ENCODE assay signal across 8 mouse cellular contexts in the genomic region with DNA sequence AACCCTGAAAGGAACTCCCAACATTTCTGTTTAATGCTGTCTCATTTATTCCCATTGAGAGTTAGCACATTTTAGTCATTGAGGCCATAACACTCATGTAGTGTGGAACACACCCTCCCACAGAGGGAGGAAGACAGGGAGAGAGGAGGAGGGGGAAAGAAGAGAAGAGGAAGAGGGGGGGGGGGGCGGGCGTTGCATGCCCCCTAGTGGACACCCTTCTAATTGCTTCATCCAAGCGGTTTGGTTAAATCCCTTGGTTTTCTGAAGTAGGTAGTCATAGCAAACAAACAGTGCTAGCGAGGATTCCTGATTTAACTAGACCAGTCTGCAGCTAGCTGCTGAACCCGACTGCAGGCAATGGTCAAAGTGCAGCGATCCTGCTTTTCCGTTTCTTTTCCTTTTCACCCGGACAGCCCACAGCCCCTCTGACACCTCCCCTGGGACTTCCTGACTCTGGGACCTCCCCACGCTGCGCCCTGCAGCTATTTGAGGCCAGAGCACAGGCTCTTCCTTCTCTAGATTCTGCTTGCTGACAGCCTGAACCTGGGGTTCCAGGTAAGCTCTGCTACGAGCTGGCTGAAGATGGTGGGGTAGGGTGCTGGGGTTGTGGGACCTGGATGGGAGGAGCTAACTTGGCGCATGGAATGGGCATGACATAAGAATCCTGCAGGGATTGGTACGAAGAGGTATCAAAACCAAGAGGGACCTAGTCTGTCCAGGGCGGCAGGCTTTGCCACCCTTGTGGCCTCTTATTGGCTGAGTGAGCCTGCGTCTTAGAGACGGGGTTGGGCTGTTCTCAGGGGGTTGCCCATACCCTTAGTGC. TPM values are rescaled to one million over a fixed set of nuclear protein-coding genes. Genes with fewer than 3 reads are reported as not detected.
A peak's percentile ranks its signal among the peaks of the same experiment; 100 is the strongest.
DNase-seq lines count a peak whose midpoint lies in the region; ATAC-seq and TF ChIP-seq lines count a peak whose summit lies in the region.

A gene (plus strand): TSS at position 221 of the 823 bp plus-strand sequence.

- H3K36me3 ChIP-seq in intestine, embryonic 15.5 days, result no peaks in the 10 kb centered on the region
- H3K36me3 ChIP-seq in liver, postnatal 0 days (replicated peaks; ENCODE audit: insufficient read depth, low read length), result no peaks in the 10 kb centered on the region
- H3K36me3 ChIP-seq in neural tube, embryonic 13.5 days, result no peaks in the 10 kb centered on the region

- peak within 1 kb of the TSS; percentile 52 for H3K4me2 ChIP-seq in intestine, embryonic 15.5 days (replicated peaks)
- H3K4me2 ChIP-seq in liver, postnatal 0 days (ENCODE audit: low read depth, low read length), result peak within 1 kb of the TSS; percentile 79
- peak within 1 kb of the TSS; percentile 42 for H3K4me2 ChIP-seq in neural tube, embryonic 13.5 days

- peak within 1 kb of the TSS; percentile 20 for H3K4me3 ChIP-seq in intestine, embryonic 15.5 days (replicated peaks)
- peak within 1 kb of the TSS; percentile 42 for H3K4me3 ChIP-seq in liver, postnatal 0 days (ENCODE audit: low read depth, low read length)
- peak within 1 kb of the TSS; percentile 19; the same call in 1 of the 2 replicates for H3K4me3 ChIP-seq in neural tube, embryonic 13.5 days

- 44% methylated on average over 14 of the region's 16 CpGs for WGBS in intestine, embryonic 15.5 days
- 16% methylated on average over 16 of the region's 16 CpGs for WGBS in liver, postnatal 0 days (ENCODE audit: insufficient replicate concordance)
- WGBS in neural tube, embryonic 13.5 days, result 40% methylated on average over 16 of the region's 16 CpGs

- no peak within 1 kb of the TSS for H3K27ac ChIP-seq in intestine, embryonic 15.5 days
- H3K27ac ChIP-seq in liver, postnatal 0 days (ENCODE audit: low read depth), result peak within 1 kb of the TSS; percentile 49
- no peak within 1 kb of the TSS for H3K27ac ChIP-seq in neural tube, embryonic 13.5 days (replicated peaks)

- no peak for TF ChIP-seq POLR2A in brain, embryonic 14.5 days (IDR thresholded peaks at IDR 0.05; ENCODE audit: borderline replicate concordance, extremely low read depth, insufficient read depth, insufficient read length, poor library complexity, severe bottlenecking)

- peak; percentile 65 for ATAC-seq in granulocyte monocyte progenitor cell, adult 5-6 weeks (replicated peaks; ENCODE audit: poor library complexity, severe bottlenecking)
- peak; percentile 54 for ATAC-seq in intestine, embryonic 15.5 days
- no peak for ATAC-seq in liver, postnatal 0 days
- ATAC-seq in neural tube, embryonic 13.5 days (ENCODE audit: low read depth), result peak; percentile 23; the same call in 1 of the 2 replicates

- H3K9ac ChIP-seq in intestine, embryonic 15.5 days, result no peak within 1 kb of the TSS
- H3K9ac ChIP-seq in liver, postnatal 0 days (replicated peaks), result peak within 1 kb of the TSS; percentile 49; the same call in 1 of the 2 replicates
- H3K9ac ChIP-seq in neural tube, embryonic 13.5 days, result no peak within 1 kb of the TSS

- TF ChIP-seq EP300 in liver, postnatal 0 days (IDR thresholded peaks at IDR 0.05; ENCODE audit: low read depth), result no peak

- peak; percentile 8 for DNase-seq in cerebellum, postnatal 14 days
- DNase-seq in cerebellum, adult 8-10 months, result no peak
- peak; percentile 2 for DNase-seq in brain, embryonic 14.5 days (ENCODE audit: low read depth)
- DNase-seq in liver, postnatal 0 days, result peak; percentile 51
- peak; percentile 72 for DNase-seq in thymus, postnatal 25 days

- TF ChIP-seq CTCF in brain, embryonic 14.5 days (IDR thresholded peaks at IDR 0.05; ENCODE audit: borderline replicate concordance, extremely low read depth, insufficient read depth, insufficient read length), result peak; percentile 27; the same call in 1 of the 2 replicates
- TF ChIP-seq CTCF in liver, postnatal 0 days (IDR thresholded peaks at IDR 0.05; ENCODE audit: low read depth), result peak; percentile 68

- no peaks in the 10 kb centered on the region for H3K27me3 ChIP-seq in intestine, embryonic 15.5 days (replicated peaks)
- H3K27me3 ChIP-seq in liver, postnatal 0 days (ENCODE audit: insufficient read depth, low read length), result no peaks in the 10 kb centered on the region
- no peaks in the 10 kb centered on the region for H3K27me3 ChIP-seq in neural tube, embryonic 13.5 days

- H3K9me3 ChIP-seq in intestine, embryonic 15.5 days, result no peaks in the 10 kb centered on the region
- H3K9me3 ChIP-seq in liver, postnatal 0 days (ENCODE audit: low read length), result no peaks in the 10 kb centered on the region
- no peaks in the 10 kb centered on the region for H3K9me3 ChIP-seq in neural tube, embryonic 13.5 days

- H3K4me1 ChIP-seq in intestine, embryonic 15.5 days (replicated peaks), result 0 out of 2 replicates have a peak, but pooled peaks cover 4% of the 10 kb centered on the region
- H3K4me1 ChIP-seq in liver, postnatal 0 days (ENCODE audit: insufficient read depth), result peaks cover 32% of the 10 kb centered on the region
- H3K4me1 ChIP-seq in neural tube, embryonic 13.5 days (replicated peaks), result 0 out of 2 replicates have a peak, but pooled peaks cover 4% of the 10 kb centered on the region

RNA-seq across cellular contexts. Expression of the gene that starts here (rescaled TPM):
- polyA plus RNA-seq in brain, embryonic 14.5 days (2012; rRNA removed), result 0.95 and 1.4 TPM in 2 replicates
- 1.9 and 2.2 TPM in 2 replicates for total RNA-seq in granulocyte monocyte progenitor cell, adult 5-6 weeks (2014; fragmentation: Nextera tagmentation)
- total RNA-seq in granulocyte monocyte progenitor cell, adult 5-6 weeks (2017), result 5.1 and 5.9 TPM in 2 replicates
- 4.7 and 5.7 TPM in 2 replicates for polyA plus RNA-seq in intestine, embryonic 15.5 days (2015; fragmentation: Nextera tagmentation; extraction: Ambion mirVana)
- polyA plus RNA-seq in liver, postnatal 0 days (2015; fragmentation: Nextera tagmentation; extraction: Ambion mirVana), result 2.9 TPM in 2 replicates
- polyA plus RNA-seq in neural tube, embryonic 13.5 days (2015; fragmentation: Nextera tagmentation; extraction: Ambion mirVana), result 0.40 and 1.1 TPM in 2 replicates
